Mouse (Mus musculus): ENCODE data around the gene Iyd. TPM values are rescaled to one million over a fixed set of nuclear protein-coding genes. Genes with fewer than 3 reads are reported as not detected.
A peak's percentile ranks its signal among the peaks of the same experiment; 100 is the strongest.

The Iyd gene
- total RNA-seq, 2 experiments from 2014 or later: 0.15 to 0.29 TPM

DNA sequence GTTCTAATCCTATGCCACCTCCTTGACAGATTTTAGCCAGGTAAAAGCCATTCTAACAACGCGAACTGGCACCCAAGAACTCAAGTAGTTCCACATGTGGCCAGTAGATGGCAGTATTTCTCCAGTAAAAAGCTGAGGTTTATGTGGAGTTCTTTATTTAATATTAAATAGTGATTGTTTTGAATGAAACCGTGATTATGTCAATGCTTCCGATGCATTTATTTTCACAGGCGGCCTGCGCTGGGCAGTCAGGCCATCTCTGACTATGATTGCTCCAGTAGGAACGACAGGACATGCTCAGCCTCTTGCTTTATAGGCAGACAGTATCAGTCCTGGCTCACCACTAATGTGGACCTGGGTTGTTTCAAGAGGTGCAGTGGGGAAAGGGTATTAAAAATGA is 5.6 kb upstream of the Iyd start:
- intact Hi-C loops (cut with DNase I): loop anchor here (1.0 to 10.0 kb wide), 2 partner anchors 410 to 810 kb away; no protein-coding TSS in a partner anchor
- peak; percentile 28 to 63 for DNase-seq

DNA sequence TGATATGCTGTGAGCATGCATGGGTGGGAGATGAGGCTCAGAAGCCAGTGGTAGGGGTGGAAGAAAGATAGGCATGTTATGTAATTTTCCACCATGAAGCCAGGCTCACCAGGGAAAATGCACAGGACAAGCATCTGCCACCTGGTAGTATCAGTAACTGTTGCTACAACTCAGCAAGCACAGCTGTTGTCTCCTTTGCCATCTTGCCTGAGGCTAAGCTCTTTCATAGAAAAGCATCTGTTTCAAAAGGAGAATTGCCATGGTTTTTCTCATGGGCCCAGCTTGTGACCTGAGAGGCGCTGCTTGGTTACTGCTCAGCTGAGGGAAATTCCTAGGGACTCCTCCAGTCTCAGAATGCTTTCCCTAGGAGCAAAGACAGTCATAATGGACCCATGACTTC is 3.7 kb upstream of the Iyd start:
- DNase-seq: no peak
- intact Hi-C loops (cut with DNase I): loop anchor here (10.0 kb wide), 1 partner anchor 808 kb away; no protein-coding TSS in a partner anchor

DNA sequence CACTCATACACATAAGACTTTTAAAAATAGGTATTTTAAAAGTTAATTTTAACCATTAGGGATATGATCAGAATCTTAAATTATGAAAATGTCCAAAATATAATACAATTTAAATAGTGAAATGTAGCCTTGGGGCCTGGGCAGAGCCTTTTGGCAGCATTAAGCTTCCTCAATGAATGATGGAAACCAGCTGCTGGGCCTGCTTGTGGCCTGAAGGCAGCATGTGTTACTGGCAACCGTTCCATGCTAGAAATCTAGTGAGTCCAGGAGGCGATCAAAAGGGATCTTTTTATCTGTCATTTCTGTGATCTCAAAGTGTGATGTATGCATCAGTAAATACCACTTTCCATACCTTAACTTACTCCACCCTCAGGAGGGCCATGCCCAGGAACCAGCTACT is 9.3 kb downstream of the Iyd start:
- DNase-seq: peak in 1 of 2 experiments; percentile 48
- intact Hi-C loops (cut with DNase I): no loop called here

DNA sequence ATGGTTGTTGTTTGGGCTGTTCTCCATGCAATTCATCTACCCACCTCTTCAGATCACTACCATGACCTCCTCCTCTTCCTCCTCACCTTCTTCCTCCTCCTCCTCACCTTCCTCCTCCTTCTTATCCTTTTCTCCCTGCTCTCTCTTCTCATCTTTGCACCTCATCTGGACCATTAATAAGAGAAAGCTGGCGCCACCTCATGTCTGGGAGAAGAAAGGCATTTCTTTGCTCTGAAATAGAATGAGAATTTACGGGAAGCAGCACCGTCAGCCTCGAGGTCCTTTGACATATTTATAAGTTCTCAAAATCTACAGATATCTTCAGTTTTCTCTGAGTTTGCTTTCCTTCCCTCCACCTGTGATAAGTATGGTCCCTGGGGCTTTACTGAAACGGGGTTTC is 15.1 kb downstream of the Iyd start:
- intact Hi-C loops (cut with DNase I): no loop called here
- no peak for DNase-seq

DNA sequence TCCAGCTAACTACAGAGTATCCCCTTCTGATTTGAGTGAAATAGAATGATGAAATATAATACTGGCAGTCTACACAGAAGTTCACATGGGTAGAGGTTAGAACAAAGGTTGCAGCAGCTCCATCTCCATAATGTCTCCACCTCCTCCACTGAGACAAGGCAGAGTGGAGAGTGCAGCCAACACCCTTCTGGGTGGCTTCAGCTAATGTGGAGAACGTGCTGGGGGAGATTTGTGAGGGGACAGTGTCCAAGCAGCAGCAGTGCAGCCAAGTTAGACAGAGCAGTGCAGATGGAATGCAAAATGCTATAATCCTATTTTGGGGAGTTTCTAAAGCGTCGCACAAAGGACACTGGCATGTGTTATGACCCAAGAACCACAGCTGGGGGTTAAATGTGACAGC is 16.5 kb downstream of the Iyd start:
- DNase-seq: no peak
- intact Hi-C loops (cut with DNase I): no loop called here

DNA sequence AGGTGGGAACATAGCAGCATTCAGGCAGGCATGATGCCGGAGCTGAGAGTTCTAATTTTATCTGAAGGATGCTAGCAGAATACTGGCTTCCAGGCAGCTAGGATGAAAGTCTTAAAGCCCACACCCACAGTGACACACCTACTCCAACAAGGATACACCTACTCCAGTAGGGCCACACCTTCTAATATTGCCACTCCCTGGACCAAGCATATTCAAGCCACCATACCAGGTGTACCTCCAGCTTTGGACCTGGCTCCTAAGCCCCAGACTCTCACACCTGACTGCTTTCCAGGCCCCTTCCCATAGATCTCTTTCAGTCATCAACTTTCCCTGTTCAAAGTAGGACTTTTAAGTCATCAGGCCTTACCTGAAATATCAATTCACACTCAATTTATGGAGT is 19.1 kb downstream of the Iyd start:
- intact Hi-C loops (cut with DNase I): no loop called here
- no peak for DNase-seq

DNA sequence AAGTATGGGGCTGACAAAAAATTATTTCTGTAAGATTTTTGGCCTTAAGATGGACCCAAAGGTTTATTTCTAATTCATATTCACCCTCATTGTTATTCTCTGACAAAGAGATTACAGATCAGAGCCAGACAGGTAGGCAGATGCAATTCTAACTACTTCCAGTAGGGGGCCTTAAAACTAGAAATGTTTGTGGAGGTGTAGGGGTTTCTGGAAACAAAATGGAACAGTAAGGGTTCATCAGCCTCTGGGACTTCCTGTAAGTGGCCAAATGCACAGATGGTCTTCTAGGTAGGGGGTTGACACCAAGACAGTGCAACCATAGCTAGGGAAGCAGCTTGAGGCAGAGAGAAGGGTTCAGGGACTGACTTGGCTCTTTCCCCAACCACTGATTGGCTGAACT is 22.1 kb downstream of the Iyd start:
- DNase-seq: no peak
- intact Hi-C loops (cut with DNase I): no loop called here

DNA sequence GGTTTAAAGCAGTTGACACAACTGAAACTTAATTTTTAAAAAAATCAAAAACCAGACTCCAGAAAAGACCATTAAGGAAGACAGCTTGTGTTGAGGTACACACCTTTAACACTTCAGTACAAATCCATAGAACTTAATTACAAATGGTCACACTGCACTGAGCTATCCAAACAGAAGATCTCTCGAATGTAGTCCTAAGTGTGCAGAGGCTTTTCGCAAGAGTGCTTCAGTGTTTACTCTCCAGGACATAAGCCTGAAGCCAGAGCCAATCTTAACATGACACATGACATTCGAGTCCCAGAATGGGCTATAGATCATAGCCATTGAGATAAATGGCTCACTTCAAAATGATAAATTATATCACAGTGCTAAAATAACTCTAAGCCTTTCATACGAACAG is 25.1 kb downstream of the Iyd start:
- no peak for DNase-seq

DNA sequence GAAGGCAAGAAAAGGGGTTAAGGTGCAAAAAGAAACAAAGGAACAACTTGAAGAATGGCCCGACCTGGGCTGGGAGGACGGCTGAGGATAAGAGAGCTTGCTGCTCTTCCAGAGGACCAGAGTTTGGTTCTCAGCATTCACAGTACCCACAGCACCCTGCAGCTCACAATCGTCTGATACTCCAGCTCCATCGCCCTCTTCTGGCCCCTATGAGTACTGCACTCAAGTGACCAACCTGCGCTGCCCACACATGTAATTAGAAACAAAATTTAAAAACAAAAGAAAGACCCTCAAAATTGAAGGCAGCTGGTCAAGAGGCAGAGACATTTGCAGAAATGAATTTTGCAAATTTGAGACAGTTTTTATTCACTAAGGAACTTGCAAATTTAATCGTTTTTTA is 27.8 kb downstream of the Iyd start:
- no peak for DNase-seq
- intact Hi-C loops (cut with DNase I): no loop called here

More for the DNA sequence above, 25.1 kb downstream of the Iyd start:
- intact Hi-C loops (cut with DNase I): no loop called here

DNA sequence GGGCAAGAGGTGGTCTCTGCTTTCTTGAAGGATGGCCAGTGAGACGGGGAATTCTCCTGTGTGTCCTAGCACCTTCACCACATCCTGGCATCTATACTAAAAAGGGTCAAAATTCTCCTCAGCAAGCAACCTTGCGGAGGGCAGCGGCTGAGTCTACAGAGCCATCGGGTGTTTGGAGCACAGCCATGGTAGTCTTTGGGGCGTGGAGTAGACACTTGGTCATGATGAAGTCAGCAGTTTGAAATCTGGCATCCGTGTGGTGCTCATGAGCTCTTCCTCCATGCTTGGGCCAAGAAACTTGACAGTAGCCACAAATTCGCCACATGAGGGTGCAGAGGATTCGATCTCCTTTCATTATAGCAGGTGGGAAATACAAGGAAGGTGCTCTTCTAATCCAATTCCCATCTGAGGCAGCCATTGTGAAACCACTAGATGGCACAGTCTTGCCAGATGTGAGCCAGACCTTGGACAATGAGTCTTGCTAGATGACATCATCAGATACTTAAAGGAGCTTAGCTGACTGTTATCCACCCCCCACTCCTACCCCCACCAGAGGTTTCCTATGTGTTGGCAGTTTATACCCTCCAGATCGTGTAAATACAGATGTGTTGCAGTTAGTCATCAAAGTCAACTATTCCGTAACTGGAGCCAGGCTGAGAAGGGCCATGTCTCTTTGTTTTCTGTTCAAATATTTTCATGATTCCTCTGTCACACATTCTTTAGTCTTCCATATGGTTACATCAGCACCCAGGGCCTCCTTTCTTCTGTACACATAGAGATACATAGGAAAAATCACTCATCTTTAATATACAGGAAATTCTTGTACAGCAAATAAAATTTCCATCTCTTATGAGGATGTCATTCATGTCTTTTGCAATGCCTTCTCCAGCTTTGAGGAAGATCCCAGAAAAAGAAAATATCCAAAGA is 32.9 kb downstream of the Iyd start:
- intact Hi-C loops (cut with DNase I): loop anchor here (1.0 to 5.0 kb wide), 5 partner anchors 59 to 371 kb away; partner anchors contain the start of gene Plekhg1
- DNase-seq: peak; percentile 35 to 60

DNA sequence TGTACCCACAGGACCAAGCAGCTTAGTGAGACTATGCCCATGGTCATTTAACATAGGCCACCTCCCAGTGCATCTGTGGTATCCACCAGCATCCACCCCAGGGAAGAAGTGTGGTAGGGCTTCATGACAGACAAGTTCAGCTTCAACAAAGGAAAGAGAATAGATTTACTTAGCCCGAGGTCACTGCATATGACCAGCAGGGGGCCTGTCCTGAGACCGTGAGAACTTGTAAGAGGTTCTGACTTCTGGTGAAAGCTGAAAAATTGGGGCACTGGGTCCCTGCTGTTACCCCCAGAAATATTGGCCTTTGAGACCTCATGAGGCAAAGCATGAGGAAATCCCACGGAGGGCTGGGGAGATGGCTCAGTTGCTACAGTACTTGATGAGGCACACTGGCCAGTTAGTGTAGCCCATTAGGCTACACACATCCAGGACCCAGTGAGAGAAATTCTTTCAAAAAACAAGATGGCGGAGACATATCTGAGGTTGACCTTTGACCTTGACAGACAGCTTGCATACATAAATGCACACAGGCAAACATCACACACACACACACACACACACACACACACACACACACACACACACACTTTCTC is 34.0 kb downstream of the Iyd start:
- intact Hi-C loops (cut with DNase I): loop anchor here (2.0 to 5.0 kb wide), 4 partner anchors 58 to 228 kb away; partner anchors contain the start of gene Plekhg1

DNA sequence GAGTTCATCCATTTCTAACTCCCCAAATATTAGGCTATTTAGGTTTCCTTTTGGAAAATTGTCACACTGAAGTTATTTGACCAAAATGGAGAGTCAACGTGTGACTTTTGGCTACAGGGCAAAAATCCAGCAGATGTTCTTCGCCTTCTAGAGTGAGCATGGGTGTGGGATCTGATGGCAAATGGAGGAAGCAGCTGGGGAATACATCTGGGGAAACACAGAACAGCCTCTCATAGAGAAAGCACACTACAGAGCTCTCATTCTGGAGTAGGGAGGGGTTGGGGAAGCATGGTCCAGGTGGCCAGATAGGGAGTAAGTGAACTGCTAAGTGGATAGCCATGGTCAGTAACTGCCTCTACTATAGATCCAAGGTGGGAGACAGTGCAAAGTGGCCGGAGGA is 50.6 kb downstream of the Iyd start:
- intact Hi-C loops (cut with DNase I): loop anchor here (5.0 kb wide), 3 partner anchors 42 to 197 kb away; partner anchors contain the start of gene Plekhg1
- no peak for DNase-seq

More for the DNA sequence above, 34.0 kb downstream of the Iyd start:
- DNase-seq: peak; percentile 51 to 68

DNA sequence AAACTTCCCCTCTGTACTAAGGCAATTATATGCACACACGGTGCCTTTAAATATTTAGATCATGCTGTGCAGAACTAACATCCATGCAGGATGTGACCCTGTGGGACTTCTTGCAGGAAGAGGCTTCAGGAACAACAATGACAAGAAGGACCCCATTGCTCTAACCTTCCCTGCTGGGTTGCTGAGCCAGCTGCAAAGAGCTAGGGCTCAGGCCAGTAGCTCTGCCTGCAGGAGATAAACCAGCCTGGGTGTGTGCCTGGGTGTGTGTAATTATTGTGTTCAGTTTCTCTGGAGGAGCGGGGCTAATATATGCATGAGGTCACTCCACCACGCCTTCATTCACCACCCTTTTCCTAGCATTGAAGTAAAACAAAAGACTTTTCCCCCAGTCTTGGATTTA is 51.8 kb downstream of the Iyd start:
- peak; percentile 16 to 31 for DNase-seq
- intact Hi-C loops (cut with DNase I): loop anchor here (5.0 kb wide), 3 partner anchors 41 to 196 kb away; partner anchors contain the start of gene Plekhg1

DNA sequence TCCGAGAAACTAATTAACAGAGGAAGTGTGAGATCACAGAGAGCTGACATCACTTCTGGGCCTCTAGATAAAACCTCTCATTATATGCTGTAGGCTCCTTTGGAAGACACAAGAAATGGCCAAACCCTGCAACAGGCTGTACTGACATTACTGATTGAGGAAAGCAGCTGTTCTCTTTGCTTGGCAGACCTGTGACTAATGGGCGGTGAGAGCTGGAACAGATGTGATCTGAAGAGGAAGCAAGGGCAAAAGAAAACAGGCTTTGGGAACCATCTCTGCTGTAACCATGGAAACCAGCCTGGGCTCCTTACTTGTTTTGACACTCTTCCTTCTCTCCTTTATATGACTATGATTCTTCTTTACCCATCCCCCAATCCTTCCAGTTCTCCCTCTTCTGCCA is 56.7 kb downstream of the Iyd start:
- intact Hi-C loops (cut with DNase I): no loop called here
- DNase-seq: peak in 1 of 2 experiments; percentile 26

DNA sequence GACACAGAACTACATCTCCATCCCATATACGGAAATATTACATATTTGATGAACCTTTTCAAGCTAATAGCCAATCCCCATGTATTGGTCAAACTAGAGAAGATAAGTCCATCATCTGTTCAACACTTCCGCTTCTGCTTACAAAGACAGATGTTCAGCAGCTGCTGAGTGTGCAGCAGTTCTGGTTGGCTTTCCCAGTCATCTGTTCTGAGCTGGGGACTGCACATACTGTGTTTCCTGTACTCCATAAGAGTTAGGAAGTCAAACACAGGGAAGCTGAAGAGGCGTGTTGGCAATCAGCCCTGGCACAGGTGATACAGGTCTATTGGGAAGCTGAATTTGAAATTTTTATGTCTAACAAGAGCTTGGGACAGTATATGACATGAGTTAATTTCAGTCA is 57.7 kb downstream of the Iyd start:
- intact Hi-C loops (cut with DNase I): no loop called here

More for the DNA sequence above, 57.7 kb downstream of the Iyd start:
- peak in 1 of 2 experiments; percentile 30 for DNase-seq

Other genes with a start within 250 kb of the Iyd start
- gene Ppp1r14c, start 174.2 kb upstream of the Iyd start, total RNA-seq (2021): 100 to 1,000 TPM; 246 to 292 TPM
- 10 to 100 TPM; 16.3 to 16.4 TPM for gene Plekhg1, start 200.1 kb downstream of the Iyd start, total RNA-seq (2021)